Mouse (Mus musculus): ENCODE measurements around the gene Olfr1502. TPM values are rescaled to one million over a fixed set of nuclear protein-coding genes. Genes with fewer than 3 reads are reported as not detected.
A peak's percentile ranks its signal among the peaks of the same experiment; 100 is the strongest.
"Not testable (repeated sequence)": the region's sequence is repeated elsewhere in the genome, so short reads cannot be mapped to it uniquely, and the experiment has no call there.

The Olfr1502 gene
- total RNA-seq (2021) = not detected
- long read RNA-seq, experiment 1 = 0 reads
- long read RNA-seq, experiment 2 = 0 reads

DNA sequence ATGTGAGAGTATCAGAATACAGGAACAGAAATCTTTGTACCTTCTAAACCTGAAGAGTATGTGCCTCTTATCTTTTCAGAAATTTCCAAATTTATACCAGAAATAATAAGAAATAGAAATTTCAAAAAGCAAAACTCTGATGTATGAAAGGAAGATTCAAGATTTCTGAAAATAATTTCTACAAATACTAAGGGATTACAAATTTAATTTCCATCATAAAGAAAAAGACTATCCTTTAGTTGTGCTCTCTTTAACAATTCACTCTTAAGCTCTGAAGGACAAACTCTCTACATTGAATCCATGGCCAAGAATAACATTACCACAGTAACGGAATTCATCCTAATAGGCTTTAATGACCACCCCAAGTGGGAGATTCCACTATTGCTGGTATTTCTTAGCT is at the start of gene Olfr1502:
Gene Olfr1502, plus strand, starts transcription at position 301 of the 400 bp plus-strand sequence.
- no peak for DNase-seq (ENCODE audit: low spot score in 2 of 2)

- no peak for DNase-seq (ENCODE audit: low spot score in 2 of 2)
Observed at GRCm38 (mm10) chr19:13812823-13813222, 48.8 kb upstream of the Olfr1502 start.

- peak in 1 of 2 experiments; percentile 46 for DNase-seq (ENCODE audit: low spot score in 2 of 2)
Observed at GRCm38 (mm10) chr19:13818827-13819226, 42.8 kb upstream of the Olfr1502 start.

GRCm38 (mm10) chr19:13819347-13819746 is 42.2 kb upstream of the Olfr1502 start, which contains the start of gene Olfr1499:
Gene Olfr1499, minus strand, starts transcription at chr19:13819447.
- no peak for DNase-seq (ENCODE audit: low spot score in 2 of 2)

DNA sequence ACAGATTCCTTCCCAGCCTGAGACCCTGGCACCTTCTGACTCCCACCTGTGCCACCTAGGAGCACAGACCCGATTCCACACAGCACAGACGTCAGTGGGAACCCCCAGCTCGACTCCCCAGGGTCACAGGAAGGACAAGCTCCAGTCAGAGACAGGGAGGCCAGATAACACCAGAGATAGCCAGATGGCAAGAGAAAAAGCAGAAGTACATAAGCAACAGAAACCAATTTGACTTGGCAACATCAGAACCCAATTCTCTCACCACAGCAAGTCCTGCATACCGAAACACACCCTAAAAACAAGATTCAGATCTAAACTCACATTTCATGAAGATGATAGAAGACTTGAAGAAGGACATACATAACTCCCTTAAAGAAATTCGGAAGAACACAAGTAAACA is 40.7 kb upstream of the Olfr1502 start:
- no peak for DNase-seq (ENCODE audit: low spot score in 2 of 2)

DNA sequence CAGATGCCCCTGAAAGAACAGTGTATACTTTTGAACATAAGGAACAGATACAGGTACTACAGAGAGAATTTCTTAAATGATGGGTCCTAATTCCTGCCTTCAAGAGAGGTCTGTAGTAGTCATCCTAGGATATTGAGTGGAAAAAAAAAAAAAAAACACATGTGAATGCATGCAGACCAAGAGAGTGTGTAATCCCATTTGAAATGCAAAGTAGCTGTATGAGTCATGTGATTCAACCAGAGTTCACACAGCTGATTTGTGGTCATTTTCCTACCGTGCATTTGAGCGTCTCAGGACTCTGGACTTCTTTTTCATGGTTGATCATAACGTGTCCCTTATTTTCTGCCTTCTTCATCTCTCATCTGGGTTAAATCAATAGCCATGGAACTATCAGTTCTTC is 33.1 kb upstream of the Olfr1502 start:
- no peak for DNase-seq (ENCODE audit: low spot score in 2 of 2)

DNA sequence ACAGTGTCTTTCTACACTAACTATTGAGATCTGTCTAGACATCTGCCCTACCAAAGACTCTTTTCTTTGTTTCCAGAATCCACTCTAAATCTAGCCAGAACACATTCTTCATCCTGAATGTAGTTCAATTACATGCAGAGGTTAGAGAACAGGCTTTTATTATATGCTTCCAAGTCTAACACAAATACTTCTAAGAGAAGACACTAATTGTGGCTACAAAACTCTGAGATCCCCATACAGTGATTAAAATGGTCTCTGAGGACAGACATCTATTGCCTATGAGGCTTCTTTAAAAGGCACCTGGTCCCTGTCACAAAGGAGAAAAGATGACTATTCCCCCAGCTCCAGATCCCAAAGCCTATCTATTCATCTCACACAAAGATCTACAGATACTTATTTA is 31.2 kb upstream of the Olfr1502 start, which contains the start of gene Olfr1500:
Gene Olfr1500, minus strand, starts transcription at position 101 of the 400 bp plus-strand sequence.
- DNase-seq (ENCODE audit: low spot score in 2 of 2) = no peak

DNA sequence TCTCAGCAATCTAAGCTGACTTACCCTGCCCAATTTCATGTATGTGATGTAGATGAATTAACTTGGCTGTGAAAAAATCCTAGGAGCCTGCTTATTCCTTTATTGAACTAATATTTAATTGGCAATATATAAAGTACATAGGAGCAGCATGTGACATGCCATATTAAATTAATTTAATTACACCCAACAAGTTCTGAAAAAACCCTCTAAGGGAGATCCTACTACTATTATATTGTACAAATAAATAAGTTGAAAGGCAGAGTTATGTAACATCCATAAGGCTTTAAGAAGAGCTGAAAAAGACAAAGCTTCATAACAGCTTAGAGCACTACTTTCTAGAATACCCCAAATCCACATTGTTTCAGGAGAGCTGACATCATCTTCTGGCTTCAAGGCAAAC is 11.0 kb upstream of the Olfr1502 start, which contains the start of gene Olfr1501:
Gene Olfr1501, minus strand, starts transcription at position 101 of the 400 bp plus-strand sequence.
- not testable (repeated sequence) for DNase-seq (ENCODE audit: low spot score in 2 of 2)

DNA sequence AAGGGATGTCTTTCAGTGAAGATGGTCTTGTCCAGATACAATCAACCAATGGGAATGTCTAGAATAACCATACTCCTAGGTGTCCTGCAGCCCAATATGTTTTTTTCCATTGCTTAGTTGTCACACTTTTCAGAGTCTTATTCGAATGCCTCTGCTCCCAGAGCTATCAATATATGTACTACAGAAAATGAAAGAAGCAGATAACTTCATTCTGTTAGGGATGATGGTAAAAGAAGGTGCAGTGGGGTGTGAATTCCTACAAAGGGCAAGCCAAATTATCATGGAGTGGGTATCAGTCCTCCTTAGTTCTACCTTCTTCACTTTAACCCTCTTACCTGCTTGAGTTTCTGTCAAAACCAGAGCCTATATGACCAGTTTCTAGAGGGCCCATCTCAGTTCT is 36.2 kb downstream of the Olfr1502 start, which contains the start of gene Olfr1504:
Gene Olfr1504, minus strand, starts transcription at position 101 of the 400 bp plus-strand sequence.
- no peak for DNase-seq (ENCODE audit: low spot score in 2 of 2)

Other genes starting within 250 kb of the Olfr1502 start
- gene Olfr1487, start 244.4 kb upstream of the Olfr1502 start, total RNA-seq (2021) = not detected
- not detected for gene Olfr1489, start 230.2 kb upstream of the Olfr1502 start, total RNA-seq (2021)
- gene Olfr1490, start 210.7 kb upstream of the Olfr1502 start, total RNA-seq (2021) = not detected
- gene Olfr1491, start 164.5 kb upstream of the Olfr1502 start, total RNA-seq (2021) = not detected
- not detected for gene Olfr1493-ps1, start 138.5 kb upstream of the Olfr1502 start, total RNA-seq (2021)
- not detected for gene Olfr1494, start 122.1 kb upstream of the Olfr1502 start, total RNA-seq (2021)
- not detected for gene Olfr1495, start 97.2 kb upstream of the Olfr1502 start, total RNA-seq (2021)
- gene Olfr1496, start 83.9 kb upstream of the Olfr1502 start, total RNA-seq (2021) = not detected
- gene Olfr1497, start 63.6 kb upstream of the Olfr1502 start, total RNA-seq (2021) = not detected
- gene Olfr1499, start 42.3 kb upstream of the Olfr1502 start, total RNA-seq (2021) = not detected
- gene Olfr1500, start 31.3 kb upstream of the Olfr1502 start, total RNA-seq (2021) = not detected
- not detected for gene Olfr1501, start 11.1 kb upstream of the Olfr1502 start, total RNA-seq (2021)
- not detected for gene Olfr1504, start 36.1 kb downstream of the Olfr1502 start, total RNA-seq (2021)
- gene Olfr1505, start 51.7 kb downstream of the Olfr1502 start, total RNA-seq (2021) = not detected